Mouse (Mus musculus) forebrain, embryonic 16.5 days (tissue): ENCODE measurements around the gene Uchl4. TPM values are rescaled to one million over a fixed set of nuclear protein-coding genes. Genes with fewer than 3 reads are reported as not detected.
"Not testable (repeated sequence)": the region's sequence is repeated elsewhere in the genome, so short reads cannot be mapped to it uniquely, and the experiment has no call there.

Source experiments
- ATAC-seq: fragments of 200-750 bp; cut with Nextera tagmentation; 2 replicates; pipeline ENCODE4 v1.8.0; 2017; ENCODE audit warnings: mild to moderate bottlenecking, moderate library complexity
- H3K27ac ChIP-seq: fragments of 300-500 bp; sonication (generic); 2 replicates; pipeline ENCODE4 v1.5.1; 2014; ENCODE audit warnings: low read length, control low read depth
- H3K27me3 ChIP-seq: fragments of 300-500 bp; sonication (generic); replicated peaks from 2 replicates; pipeline ENCODE4 v1.6.1; 2014; ENCODE audit warnings: low read length; ENCODE audit not compliant: control insufficient read depth, insufficient read depth
- H3K36me3 ChIP-seq: fragments of 300-500 bp; sonication (generic); 2 replicates; pipeline ENCODE4 v1.6.1; 2014; ENCODE audit not compliant: control insufficient read depth, insufficient read depth
- H3K4me1 ChIP-seq: fragments of 300-500 bp; sonication (generic); replicated peaks from 2 replicates; pipeline ENCODE4 v1.6.1; 2014; ENCODE audit warnings: low read length; ENCODE audit not compliant: control insufficient read depth, insufficient read depth
- H3K4me2 ChIP-seq: fragments of 300-500 bp; sonication (generic); 2 replicates; pipeline ENCODE4 v1.6.1; 2014; ENCODE audit warnings: mild to moderate bottlenecking, low read length, control low read depth
- H3K4me3 ChIP-seq: fragments of 300-500 bp; sonication (generic); replicated peaks from 2 replicates; pipeline ENCODE4 v1.5.1; 2014; ENCODE audit warnings: mild to moderate bottlenecking, low read length, control low read depth
- H3K9ac ChIP-seq: fragments of 300-500 bp; sonication (generic); replicated peaks from 2 replicates; pipeline ENCODE4 v1.6.1; 2014; ENCODE audit warnings: low read depth, low read length, control low read depth
- H3K9me3 ChIP-seq: fragments of 300-500 bp; sonication (generic); 2 replicates; pipeline ENCODE4 v1.6.1; 2016; ENCODE audit warnings: low read length; ENCODE audit not compliant: control insufficient read depth
- WGBS: fragments of 180-500 bp; shearing (Covaris S2); extraction: QIAGEN DNeasy Blood & Tissue Kit; methylation state at CpG from one replicate; pipeline ENCODE4 v1.1.7; 2014; 5-methylcytosine and 5-hydroxymethylcytosine counted together
- polyA plus RNA-seq: library from polyadenylated mRNA; unstranded; fragments of >200 nt; fragmentation: Nextera tagmentation; extraction: Ambion mirVana; gene quantifications from 2 replicates; pipeline ENCODE4 v1.2.1, GENCODE M21; 2015

Gene Uchl4
- polyA plus RNA-seq, 1 experiment from 2014 or later, result 2.4 TPM

DNA sequence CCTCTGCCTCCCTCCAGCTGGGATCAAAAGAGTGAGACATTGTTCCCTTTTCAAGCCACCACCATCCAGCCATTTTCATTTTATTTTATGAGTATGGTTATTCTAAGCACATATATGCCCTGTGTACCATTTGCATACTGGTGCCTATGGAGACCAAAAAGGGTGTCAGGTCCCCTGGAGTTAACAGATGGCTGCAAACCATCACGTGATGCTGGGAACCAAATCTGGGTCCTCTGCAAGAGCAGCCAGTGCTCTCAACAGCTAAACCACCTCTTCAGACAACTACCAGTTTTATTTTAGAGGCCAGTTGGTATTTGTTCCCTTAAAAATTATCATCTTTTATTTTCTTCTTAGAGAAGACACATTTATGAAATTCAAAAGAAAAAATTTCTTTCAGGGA lies 29.8 kb downstream of the Uchl4 start:
- no peaks in the 10 kb centered on the region for H3K9me3 ChIP-seq
- no peak for ATAC-seq
- no peak overlapping the region for H3K27ac ChIP-seq
- H3K9ac ChIP-seq, result no peak overlapping the region
- no peaks in the 10 kb centered on the region for H3K27me3 ChIP-seq
- no peak overlapping the region for H3K4me2 ChIP-seq
- no peaks in the 10 kb centered on the region for H3K4me1 ChIP-seq
- 57% methylated on average over 1 of the region's 1 CpGs for WGBS
- H3K4me3 ChIP-seq, result no peak overlapping the region
- no peaks in the 10 kb centered on the region for H3K36me3 ChIP-seq

DNA sequence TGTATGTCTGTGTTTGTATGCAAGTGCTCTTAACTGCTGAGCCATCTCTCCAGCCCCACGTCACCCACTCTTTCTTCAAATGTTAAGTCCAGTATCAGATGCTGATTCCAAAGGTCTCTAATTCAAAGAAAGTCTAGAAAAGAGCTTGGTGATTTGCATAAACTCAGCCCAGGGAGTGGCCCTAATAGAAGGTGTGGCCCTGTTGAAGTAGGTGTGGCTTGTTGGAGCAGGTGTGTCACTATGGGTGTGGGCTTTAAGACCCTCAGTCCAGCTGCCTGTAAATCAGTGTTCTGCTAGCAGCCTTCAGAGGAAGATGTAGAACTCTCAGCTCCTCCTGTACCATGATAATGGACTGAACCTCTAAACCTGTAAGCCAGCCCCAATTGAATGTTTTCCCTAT lies 32.2 kb downstream of the Uchl4 start:
- Histone ChIP-seq H3K27me3 (no peaks in the 10 kb centered on the region), H3K4me2 (no peak overlapping the region), H3K4me3 (no peak overlapping the region), H3K36me3 (no peaks in the 10 kb centered on the region), H3K9ac (no peak overlapping the region), H3K9me3 (no peaks in the 10 kb centered on the region), H3K4me1 (no peaks in the 10 kb centered on the region), H3K27ac (no peak overlapping the region)
- ATAC-seq, result no peak
- whole genome bisulfite sequencing, result 88% methylated on average over 1 of the region's 1 CpGs

DNA sequence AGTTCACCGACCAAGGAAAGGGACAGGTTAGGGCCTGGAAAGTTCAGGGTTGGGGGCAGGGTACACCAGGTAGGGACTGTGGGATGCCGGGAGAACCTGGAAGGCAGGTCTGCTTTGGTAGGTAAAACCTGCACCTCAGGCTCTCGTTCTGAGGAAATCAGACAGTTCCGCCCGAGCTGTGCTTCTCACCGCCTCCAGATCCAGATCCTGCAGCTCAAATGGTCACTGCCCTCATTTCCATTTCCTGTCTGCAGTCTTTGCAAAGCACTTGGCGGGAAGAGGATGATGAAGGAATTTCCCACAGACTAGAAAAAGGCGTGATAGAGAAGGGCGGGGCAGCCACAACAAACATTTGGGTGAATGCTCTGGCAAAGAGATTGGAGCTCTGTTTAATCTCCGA lies 33.2 kb downstream of the Uchl4 start:
- H3K4me1 ChIP-seq, result no peaks in the 10 kb centered on the region
- no peaks in the 10 kb centered on the region for H3K36me3 ChIP-seq
- H3K4me3 ChIP-seq, result no peak overlapping the region
- no peaks in the 10 kb centered on the region for H3K27me3 ChIP-seq
- WGBS, result 93% methylated on average over 10 of the region's 10 CpGs
- H3K9ac ChIP-seq, result no peak overlapping the region
- ATAC-seq, result no peak
- H3K27ac ChIP-seq, result no peak overlapping the region
- no peaks in the 10 kb centered on the region for H3K9me3 ChIP-seq
- H3K4me2 ChIP-seq, result no peak overlapping the region

DNA sequence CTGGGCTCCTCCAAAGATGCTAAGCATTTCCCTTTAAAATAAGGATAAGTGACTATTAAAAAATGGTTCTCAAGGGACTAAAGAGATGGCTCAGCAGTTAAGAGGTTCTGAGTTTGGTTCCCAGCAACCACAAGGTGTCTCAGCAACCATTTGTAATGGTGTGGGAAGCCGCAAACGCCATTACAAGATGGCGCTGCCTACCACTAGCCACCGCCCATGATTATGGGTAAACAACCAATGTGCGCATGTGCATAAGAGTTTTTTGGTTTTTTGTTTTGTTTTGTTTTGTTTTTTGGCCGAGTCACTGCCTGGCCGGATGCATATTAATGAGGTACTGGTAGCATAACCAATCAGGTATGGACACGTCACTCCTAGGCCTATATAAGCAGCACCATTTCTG lies 33.8 kb downstream of the Uchl4 start:
- not testable (repeated sequence) for H3K27ac ChIP-seq, H3K4me1 ChIP-seq, H3K9ac ChIP-seq, H3K4me2 ChIP-seq, H3K36me3 ChIP-seq, ATAC-seq, H3K4me3 ChIP-seq, H3K9me3 ChIP-seq, H3K27me3 ChIP-seq
- 91% methylated on average over 8 of the region's 8 CpGs for WGBS

DNA sequence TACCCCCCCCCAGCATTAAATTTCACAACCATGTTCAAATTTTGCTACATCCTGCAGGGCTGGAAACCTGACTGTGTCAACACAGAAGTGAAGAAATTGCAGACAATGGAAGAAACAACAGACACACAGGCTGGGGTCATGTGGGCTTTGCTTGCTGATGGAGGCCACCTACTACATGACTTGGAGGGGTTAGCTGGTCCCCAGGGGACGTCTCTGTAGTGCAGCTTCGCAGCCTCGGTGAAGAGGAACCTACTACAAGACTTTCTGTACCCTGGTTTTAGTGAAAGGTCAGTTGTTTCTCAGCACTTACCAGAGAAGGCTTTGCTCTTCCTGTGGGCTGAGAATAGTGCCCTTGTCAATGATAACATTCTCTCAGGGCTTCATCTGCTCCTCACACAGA lies 36.2 kb downstream of the Uchl4 start:
- no peak overlapping the region for H3K9ac ChIP-seq
- WGBS, result 78% methylated on average over 3 of the region's 3 CpGs
- H3K27me3 ChIP-seq, result no peaks in the 10 kb centered on the region
- no peaks in the 10 kb centered on the region for H3K4me1 ChIP-seq
- H3K4me3 ChIP-seq, result no peak overlapping the region
- no peak for ATAC-seq
- no peaks in the 10 kb centered on the region for H3K36me3 ChIP-seq
- no peaks in the 10 kb centered on the region for H3K9me3 ChIP-seq
- H3K4me2 ChIP-seq, result no peak overlapping the region
- no peak overlapping the region for H3K27ac ChIP-seq

DNA sequence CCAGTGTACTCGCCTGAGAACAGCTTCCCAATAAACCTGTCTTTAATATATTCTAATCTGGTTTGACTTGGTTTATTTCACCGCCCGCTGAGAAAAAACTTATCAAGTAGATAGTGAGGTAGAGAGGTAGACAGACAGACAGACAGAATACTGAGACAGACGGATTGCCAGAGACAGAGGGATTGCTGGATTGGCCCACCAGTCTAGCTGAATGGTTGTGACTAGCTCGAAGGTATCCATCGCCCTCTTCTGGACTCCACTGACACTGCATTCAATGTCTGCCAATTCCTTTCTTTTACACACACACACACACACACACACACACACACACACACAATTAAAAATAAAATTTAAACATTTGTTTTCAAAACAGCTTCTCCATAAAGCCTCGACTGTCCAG lies 37.6 kb downstream of the Uchl4 start:
- no peaks in the 10 kb centered on the region for H3K9me3 ChIP-seq
- H3K9ac ChIP-seq, result no peak overlapping the region
- H3K27ac ChIP-seq, result no peak overlapping the region
- no peak overlapping the region for H3K4me3 ChIP-seq
- no peaks in the 10 kb centered on the region for H3K36me3 ChIP-seq
- WGBS, result 49% methylated on average over 7 of the region's 7 CpGs
- no peaks in the 10 kb centered on the region for H3K27me3 ChIP-seq
- no peak for ATAC-seq
- H3K4me1 ChIP-seq, result no peaks in the 10 kb centered on the region
- no peak overlapping the region for H3K4me2 ChIP-seq

DNA sequence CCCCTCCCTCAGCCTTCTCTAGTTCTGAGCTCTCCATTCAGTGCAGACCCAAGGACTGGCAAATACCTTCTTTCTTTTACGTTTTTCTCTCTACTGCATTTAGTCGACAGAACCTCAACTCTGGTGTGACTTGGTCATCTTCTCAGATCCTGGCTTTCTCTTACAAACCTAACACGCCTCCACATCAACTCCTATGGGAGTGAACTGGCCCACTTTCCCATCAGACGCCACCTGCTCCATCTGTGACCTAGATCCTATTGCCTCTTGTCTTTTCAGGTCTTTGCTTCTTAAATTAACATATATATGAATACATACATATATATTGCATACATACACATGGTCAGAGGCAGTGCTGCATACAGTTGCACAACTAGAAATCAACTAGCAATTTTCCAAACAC lies 38.8 kb downstream of the Uchl4 start:
- Histone ChIP-seq H3K27ac (no peak overlapping the region), H3K27me3 (no peaks in the 10 kb centered on the region), H3K4me2 (no peak overlapping the region), H3K4me1 (no peaks in the 10 kb centered on the region), H3K9me3 (no peaks in the 10 kb centered on the region), H3K4me3 (no peak overlapping the region), H3K9ac (no peak overlapping the region), H3K36me3 (no peaks in the 10 kb centered on the region)
- 77% methylated on average over 4 of the region's 4 CpGs for WGBS
- no peak for ATAC-seq

DNA sequence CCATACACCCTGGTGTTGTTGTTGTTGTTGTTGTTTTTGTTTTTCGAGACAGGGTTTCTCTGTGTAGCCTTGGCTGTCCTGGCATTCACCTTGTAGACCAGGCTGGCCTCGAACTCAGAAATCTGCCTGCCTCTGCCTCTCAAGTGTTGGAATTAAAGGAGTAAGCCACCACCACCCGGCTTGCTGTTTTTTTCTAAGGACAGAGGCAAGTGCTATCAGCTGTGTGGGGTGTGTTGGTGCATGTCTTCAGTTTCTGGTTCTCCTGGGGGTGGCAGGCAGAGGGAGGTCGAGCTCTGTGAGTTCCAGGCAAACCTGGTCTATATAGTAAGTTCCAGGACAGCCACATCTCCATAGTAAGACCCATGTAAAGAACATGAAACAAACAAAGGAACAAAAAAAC lies 39.3 kb downstream of the Uchl4 start:
- 89% methylated on average over 4 of the region's 4 CpGs for WGBS
- Histone ChIP-seq H3K9ac (no peak overlapping the region), H3K27me3 (no peaks in the 10 kb centered on the region), H3K27ac (no peak overlapping the region), H3K4me1 (no peaks in the 10 kb centered on the region), H3K36me3 (no peaks in the 10 kb centered on the region), H3K9me3 (no peaks in the 10 kb centered on the region), H3K4me2 (no peak overlapping the region), H3K4me3 (no peak overlapping the region)
- ATAC-seq, result no peak

DNA sequence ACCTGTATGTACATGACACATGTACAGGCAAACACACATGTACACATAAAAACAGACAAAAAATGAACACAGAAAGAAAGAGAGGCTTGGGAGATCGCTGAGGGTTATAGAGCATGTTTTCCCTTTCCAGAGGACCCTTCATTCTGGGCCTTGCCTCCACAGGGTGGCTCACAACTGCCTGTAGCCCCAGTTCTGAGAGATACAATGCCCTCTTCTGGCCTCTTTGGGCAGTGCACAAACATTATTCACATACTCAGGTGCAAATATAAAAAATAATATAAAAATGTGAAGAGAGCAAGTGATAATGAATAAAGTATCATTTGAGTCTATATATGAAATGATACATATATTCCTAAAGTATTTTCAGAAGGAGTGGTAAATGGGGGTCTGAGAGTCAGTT lies 39.9 kb downstream of the Uchl4 start:
- no peaks in the 10 kb centered on the region for H3K27me3 ChIP-seq
- no peaks in the 10 kb centered on the region for H3K4me1 ChIP-seq
- H3K36me3 ChIP-seq, result no peaks in the 10 kb centered on the region
- no peak overlapping the region for H3K4me3 ChIP-seq
- H3K27ac ChIP-seq, result no peak overlapping the region
- no peak overlapping the region for H3K4me2 ChIP-seq
- no peak for ATAC-seq
- H3K9ac ChIP-seq, result no peak overlapping the region
- WGBS, result 67% methylated on average over 1 of the region's 1 CpGs
- H3K9me3 ChIP-seq, result no peaks in the 10 kb centered on the region

DNA sequence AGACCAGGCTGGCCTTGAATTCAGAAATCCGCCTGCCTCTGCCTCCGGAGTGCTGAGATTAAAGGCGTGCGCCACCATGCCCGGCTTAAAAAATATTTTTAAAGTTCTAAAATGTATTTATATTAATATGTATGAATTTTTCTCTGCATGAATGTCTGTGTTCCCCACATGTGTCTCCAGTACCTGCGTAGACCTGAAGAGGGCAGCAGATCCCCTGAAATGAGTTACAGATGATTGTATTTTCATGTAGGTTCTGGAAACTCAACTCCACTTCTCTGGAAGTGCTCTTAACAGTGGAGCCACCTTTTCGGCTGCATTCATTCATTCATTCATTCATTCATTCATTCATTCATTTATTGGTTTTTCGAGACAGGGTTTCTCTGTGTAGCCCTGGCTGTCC lies 42.7 kb downstream of the Uchl4 start:
- Histone ChIP-seq H3K36me3 (no peaks in the 10 kb centered on the region), H3K4me1 (peaks cover 9% of the 10 kb centered on the region), H3K27ac (no peak overlapping the region), H3K4me3 (no peak overlapping the region), H3K4me2 (no peak overlapping the region), H3K9ac (no peak overlapping the region), H3K9me3 (no peaks in the 10 kb centered on the region), H3K27me3 (no peaks in the 10 kb centered on the region)
- 70% methylated on average over 8 of the region's 8 CpGs for WGBS
- no peak for ATAC-seq
